Mouse (Mus musculus) CH12.LX (cell line): ENCODE results near the gene Ttc17. TPM values are rescaled to one million over a fixed set of nuclear protein-coding genes. Genes with fewer than 3 reads are reported as not detected.
"Not testable (repeated sequence)": the region's sequence is repeated elsewhere in the genome, so short reads cannot be mapped to it uniquely, and the experiment has no call there.

Experiments
- DNase-seq: peaks from one replicate; pipeline ENCODE4 v3.0.0-alpha.2; 2013; ENCODE audit errors: extremely low read depth
- H3K27ac ChIP-seq: 2 replicates; pipeline ENCODE4 v1.5.1; 2012; ENCODE audit warnings: low read depth, mild to moderate bottlenecking, control low read depth, moderate library complexity; ENCODE audit not compliant: insufficient read depth
- H3K27me3 ChIP-seq: replicated peaks from 2 replicates; pipeline ENCODE3; 2012; ENCODE audit warnings: inconsistent platforms
- H3K36me3 ChIP-seq, 2 experiments: replicated peaks in 1 of 2; 2 replicates each; pipeline versions ENCODE3 to v1.6.1; 2012; ENCODE audit warnings: inconsistent platforms in 1 of 2, low read length in 1 of 2, mild to moderate bottlenecking in 1 of 2, mixed read lengths in 1 of 2, moderate library complexity in 1 of 2; ENCODE audit not compliant: control insufficient read depth in 1 of 2, insufficient read depth in 1 of 2
- H3K4me1 ChIP-seq, 2 experiments: 2 replicates each; pipeline ENCODE4 v1.6.1; 2012; ENCODE audit warnings: inconsistent platforms in 1 of 2, moderate library complexity in 1 of 2; ENCODE audit not compliant: insufficient read depth in 2 of 2, control insufficient read depth in 1 of 2
- H3K4me2 ChIP-seq: 2 replicates; pipeline ENCODE4 v1.6.1; 2012; ENCODE audit warnings: low read depth, mild to moderate bottlenecking, control low read depth; ENCODE audit not compliant: poor library complexity, insufficient read depth, severe bottlenecking
- H3K4me3 ChIP-seq, 3 experiments: fragments of 150-350 bp in 1 of 3; sonication (generic) in 1 of 3; replicated peaks in 1 of 3; 2 replicates each; pipeline versions ENCODE3 to v1.5.1; 2011 to 2012; ENCODE audit warnings: low read depth in 2 of 3, low read length in 2 of 3, mild to moderate bottlenecking in 2 of 3, moderate library complexity in 2 of 3, control low read depth in 1 of 3, improper control_type of control experiment in 1 of 3, inconsistent platforms in 1 of 3, mixed read lengths in 1 of 3; ENCODE audit not compliant: poor library complexity in 1 of 3
- H3K79me2 ChIP-seq: replicated peaks from 2 replicates; pipeline ENCODE4 v1.6.1; 2012; ENCODE audit warnings: mild to moderate bottlenecking, moderate library complexity; ENCODE audit not compliant: control insufficient read depth, poor library complexity, insufficient read depth, severe bottlenecking; ENCODE audit errors: extremely low read depth
- H3K9ac ChIP-seq: 2 replicates; pipeline ENCODE4 v1.6.1; 2012; ENCODE audit warnings: low read depth, mild to moderate bottlenecking, control low read depth, moderate library complexity; ENCODE audit not compliant: insufficient read depth
- H3K9me3 ChIP-seq: replicated peaks from 2 replicates; pipeline ENCODE3; 2012; ENCODE audit warnings: low read length, inconsistent platforms, mixed read lengths
- CHD1 ChIP-seq: IDR thresholded peaks from 2 replicates; pipeline ENCODE4 v1.6.1; 2012; ENCODE audit warnings: low read depth, low read length, improper control_type of control experiment, inconsistent platforms
- ELF1 ChIP-seq: IDR thresholded peaks from 2 replicates; pipeline ENCODE4 v1.6.1; 2014; ENCODE audit warnings: low read depth, mild to moderate bottlenecking, inconsistent platforms, low read length, improper control_type of control experiment
- EP300 ChIP-seq: IDR thresholded peaks from 2 replicates; pipeline ENCODE4 v1.6.1; 2011; ENCODE audit warnings: low read length, improper control_type of control experiment
- ETS1 ChIP-seq: conservative IDR thresholded peaks from 2 replicates; pipeline ENCODE4 v1.6.1; 2012; ENCODE audit warnings: low read depth, mild to moderate bottlenecking, inconsistent platforms, low read length, improper control_type of control experiment, moderate library complexity
- GABPA ChIP-seq: IDR thresholded peaks from 2 replicates; pipeline ENCODE4 v1.6.1; 2012; ENCODE audit warnings: low read depth, low read length, improper control_type of control experiment, inconsistent platforms; ENCODE audit not compliant: insufficient replicate concordance
- HCFC1 ChIP-seq: IDR thresholded peaks from 2 replicates; pipeline ENCODE4 v1.6.1; 2012; ENCODE audit warnings: low read depth, mild to moderate bottlenecking, inconsistent platforms, low read length, improper control_type of control experiment
- JUN ChIP-seq: IDR thresholded peaks from 2 replicates; pipeline ENCODE4 v1.6.1; 2011; ENCODE audit warnings: low read depth, mild to moderate bottlenecking, low read length, improper control_type of control experiment, moderate library complexity; ENCODE audit not compliant: insufficient read depth
- KAT2A ChIP-seq: IDR thresholded peaks from 2 replicates; pipeline ENCODE4 v1.6.1; 2012; ENCODE audit warnings: low read length, improper control_type of control experiment, inconsistent platforms; ENCODE audit not compliant: insufficient replicate concordance
- MAX ChIP-seq: IDR thresholded peaks from 2 replicates; pipeline ENCODE4 v1.6.1; 2011; ENCODE audit warnings: low read length, improper control_type of control experiment
- MEF2A ChIP-seq: IDR thresholded peaks from 2 replicates; pipeline ENCODE4 v1.6.1; 2014; ENCODE audit warnings: low read depth, mild to moderate bottlenecking, inconsistent platforms, low read length, improper control_type of control experiment, borderline replicate concordance
- MXI1 ChIP-seq: IDR thresholded peaks from 2 replicates; pipeline ENCODE4 v1.6.1; 2011; ENCODE audit warnings: mild to moderate bottlenecking, low read depth, low read length, improper control_type of control experiment
- MYC ChIP-seq: IDR thresholded peaks from 2 replicates; pipeline ENCODE4 v1.6.1; 2011; ENCODE audit warnings: low read depth, mild to moderate bottlenecking, improper control_type of control experiment, low read length
- PAX5 ChIP-seq: IDR thresholded peaks from 2 replicates; pipeline ENCODE4 v1.6.1; 2012; ENCODE audit warnings: low read length, inconsistent platforms, mixed read lengths
- POLR2A ChIP-seq: IDR thresholded peaks from 2 replicates; pipeline ENCODE4 v1.6.1; 2011; ENCODE audit warnings: low read depth, mild to moderate bottlenecking, improper control_type of control experiment, low read length
- RAD21 ChIP-seq: IDR thresholded peaks from 2 replicates; pipeline ENCODE4 v1.6.1; 2011; ENCODE audit warnings: low read depth, mild to moderate bottlenecking, low read length, improper control_type of control experiment, moderate library complexity
- SIN3A ChIP-seq: IDR thresholded peaks from 2 replicates; pipeline ENCODE4 v1.6.1; 2012; ENCODE audit warnings: low read length, improper control_type of control experiment, inconsistent platforms
- SMC3 ChIP-seq: IDR thresholded peaks from 2 replicates; pipeline ENCODE4 v1.6.1; 2011; ENCODE audit warnings: low read depth, low read length, improper control_type of control experiment
- TBP ChIP-seq: conservative IDR thresholded peaks from 2 replicates; pipeline ENCODE4 v1.6.1; 2011; ENCODE audit warnings: low read depth, low read length, improper control_type of control experiment
- TCF12 ChIP-seq: IDR thresholded peaks from 2 replicates; pipeline ENCODE4 v1.6.1; 2014; ENCODE audit warnings: low read depth, mild to moderate bottlenecking, inconsistent platforms, low read length, improper control_type of control experiment
- USF2 ChIP-seq: conservative IDR thresholded peaks from 2 replicates; pipeline ENCODE4 v1.6.1; 2011; ENCODE audit warnings: low read depth, low read length, improper control_type of control experiment
- ZC3H11A ChIP-seq: IDR thresholded peaks from 2 replicates; pipeline ENCODE4 v1.6.1; 2012; ENCODE audit warnings: low read depth, mild to moderate bottlenecking, inconsistent platforms, low read length, improper control_type of control experiment
- ZKSCAN1 ChIP-seq: IDR thresholded peaks from 2 replicates; pipeline ENCODE4 v1.6.1; 2012; ENCODE audit warnings: low read depth, inconsistent platforms, low read length, improper control_type of control experiment, borderline replicate concordance
- ZMIZ1 ChIP-seq: IDR thresholded peaks from 2 replicates; pipeline ENCODE4 v1.6.1; 2012; ENCODE audit warnings: low read depth, mild to moderate bottlenecking, inconsistent platforms, low read length, improper control_type of control experiment
- ZNF384 ChIP-seq: IDR thresholded peaks from 2 replicates; pipeline ENCODE4 v1.6.1; 2012; ENCODE audit warnings: low read depth, low read length, improper control_type of control experiment, inconsistent platforms
- dilution Hi-C: fragments of 300-500 bp; cut with MboI; formaldehyde crosslinking; loops from 2 replicates; pipeline ENCODE4 v1.14.3; 2020; ENCODE audit warnings: low sequenced_read_pairs; ENCODE audit not compliant: extremely low pct_unique_long_range_greater_than_20kb, extremely low pct_ligation_motif_present
- in situ Hi-C: fragments of 300-500 bp; cut with MboI; formaldehyde crosslinking; loops from 3 replicates; pipeline ENCODE4 v1.14.3; 2019; ENCODE audit warnings: low sequenced_read_pairs, low pct_ligation_motif_present, low pct_unique_long_range_greater_than_20kb, mixed read lengths
- polyA plus RNA-seq: library from polyadenylated mRNA; unstranded; fragments of >175 nt; gene quantifications from 2 replicates; pipeline ENCODE4 v1.2.1, GENCODE M21; 2012; ENCODE audit warnings: low read depth; ENCODE audit not compliant: insufficient read length
- total RNA-seq, 2 experiments: library from RNA; depleted of rRNA; stranded (reverse); fragments of 300-350 nt in 1 of 2; fragments of >200 nt in 1 of 2; gene quantifications; 2 replicates each; pipeline ENCODE4 v1.2.3; 2012 to 2014

Gene Ttc17
- total and polyA plus RNA-seq, 3 experiments = 13.2 to 17.9 (median 13.8) TPM

DNA sequence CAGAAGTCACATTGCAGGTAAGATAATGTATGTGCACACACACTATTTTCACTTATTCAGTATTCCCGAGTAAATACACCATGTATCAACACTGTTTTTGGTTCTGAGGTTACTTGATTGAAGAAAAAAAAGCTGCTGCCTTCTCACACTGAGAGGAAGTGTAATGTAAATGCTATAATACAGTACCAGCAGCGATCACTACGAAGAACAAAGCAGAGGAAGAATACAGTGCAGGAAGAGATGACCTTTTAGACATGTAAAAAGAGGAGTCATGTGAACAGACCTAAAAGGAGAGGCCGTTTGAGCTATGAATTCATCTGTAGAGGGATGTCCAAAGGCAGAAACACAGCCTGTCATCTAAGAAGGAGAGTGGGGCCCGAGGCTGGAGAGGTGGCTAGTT is 9.0 kb downstream of the Ttc17 start:
- H3K9me3 ChIP-seq = no peaks in the 10 kb centered on the region
- H3K36me3 ChIP-seq = peaks cover 11 to 44% of the 10 kb centered on the region in 2 experiments
- H3K27me3 ChIP-seq = no peaks in the 10 kb centered on the region
- peaks cover 4 to 26% of the 10 kb centered on the region in 2 experiments; a peak in 3 of 4 replicates for H3K4me1 ChIP-seq
- in situ Hi-C loops (no loop called here), dilution Hi-C loops (no loop called here)
- no peak overlapping the region for H3K27ac ChIP-seq
- no peaks in the 10 kb centered on the region; the same call in 1 of the 2 replicates for H3K79me2 ChIP-seq
- H3K9ac ChIP-seq = no peak overlapping the region
- H3K4me3 ChIP-seq = no peak overlapping the region
- no peak overlapping the region for H3K4me2 ChIP-seq
- no peak for DNase-seq
- TF ChIP-seq EP300 (no peak), MXI1 (no peak), KAT2A (no peak), USF2 (no peak), MYC (no peak), ELF1 (no peak), CHD1 (no peak), SIN3A (no peak), ZKSCAN1 (no peak), PAX5 (no peak), HCFC1 (no peak), ZMIZ1 (no peak), JUN (no peak), GABPA (no peak), TCF12 (no peak), MEF2A (no peak), SMC3 (no peak), MAX (no peak), TBP (no peak), RAD21 (no peak)

DNA sequence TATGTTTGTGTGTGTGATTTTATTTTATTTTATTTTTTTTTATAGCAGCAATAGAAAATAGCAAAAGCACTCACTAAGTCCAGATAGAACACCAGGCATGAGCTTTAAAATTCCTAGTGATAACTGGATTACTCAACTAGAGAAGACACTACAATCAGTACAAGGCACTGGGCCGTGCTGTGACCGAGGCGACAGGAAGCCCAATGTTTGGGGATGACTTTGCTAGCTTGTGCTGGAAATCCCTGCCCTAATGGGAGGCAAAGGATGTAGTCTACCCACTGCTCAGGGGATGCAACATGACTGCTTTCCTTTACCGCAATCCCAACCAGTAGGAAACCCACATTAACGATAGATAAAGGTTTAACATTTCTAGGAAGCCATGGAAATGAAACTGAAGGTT is 10.2 kb downstream of the Ttc17 start:
- Histone ChIP-seq H3K79me2 (no peaks in the 10 kb centered on the region; the same call in 1 of the 2 replicates), H3K9ac (no peak overlapping the region), H3K36me3 (peaks cover 11 to 47% of the 10 kb centered on the region in 2 experiments), H3K27me3 (no peaks in the 10 kb centered on the region), H3K4me2 (no peak overlapping the region), H3K4me3 (no peak overlapping the region), H3K27ac (no peak overlapping the region), H3K4me1 (peaks cover 4 to 23% of the 10 kb centered on the region in 2 experiments; a peak in 3 of 4 replicates), H3K9me3 (no peaks in the 10 kb centered on the region)
- dilution Hi-C loops = no loop called here
- DNase-seq = no peak
- TF ChIP-seq ZC3H11A (no peak), ETS1 (no peak), POLR2A (no peak), ZNF384 (no peak), USF2 (no peak)
- in situ Hi-C loops = no loop called here

- H3K4me1 ChIP-seq, H3K27ac ChIP-seq, H3K79me2 ChIP-seq, H3K4me2 ChIP-seq, DNase-seq, H3K27me3 ChIP-seq, in situ Hi-C loops, H3K9ac ChIP-seq, H3K9me3 ChIP-seq, H3K4me3 ChIP-seq, dilution Hi-C loops: not testable (repeated sequence)
- peaks cover 0 to 32% of the 10 kb centered on the region in 2 experiments for H3K36me3 ChIP-seq
Observed at GRCm38 (mm10) chr2:94391127-94391526, 15.4 kb downstream of the Ttc17 start.
